Mouse (Mus musculus): ENCODE measurements around the gene Agbl2. TPM values are rescaled to one million over a fixed set of nuclear protein-coding genes. Genes with fewer than 3 reads are reported as not detected.

Gene Agbl2
- 1 to 10 TPM; 1.6 to 2.0 TPM for total RNA-seq (2021)

- peak; percentile 16 for DNase-seq
Measured at GRCm38 (mm10) chr2:90782458-90782857, at the start of gene Agbl2. Agbl2 (plus strand) TSS chr2:90782727.

DNA sequence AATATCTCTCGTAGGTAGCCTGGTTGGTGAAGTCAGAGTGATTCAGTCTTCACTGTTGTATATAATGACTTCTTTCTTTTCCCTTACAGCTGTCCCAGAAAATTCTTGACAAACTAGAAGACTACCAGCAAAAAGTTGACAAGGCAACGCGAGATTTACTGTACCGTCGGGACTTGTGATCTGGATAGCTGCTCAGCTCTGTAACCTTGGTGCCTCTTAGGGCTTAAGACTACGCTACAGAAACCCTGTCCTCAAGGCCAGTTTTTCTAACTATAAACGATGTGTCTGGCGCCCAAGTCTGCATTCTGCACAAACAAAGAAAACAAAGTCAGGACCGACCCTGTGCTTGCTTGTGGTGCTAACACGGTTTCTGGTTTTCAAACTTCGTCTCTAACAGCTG, 47.2 kb upstream of the Agbl2 start:
- DNase-seq = no peak

- no peak for DNase-seq
Measured at GRCm38 (mm10) chr2:90738801-90739200, 43.7 kb upstream of the Agbl2 start.

DNA sequence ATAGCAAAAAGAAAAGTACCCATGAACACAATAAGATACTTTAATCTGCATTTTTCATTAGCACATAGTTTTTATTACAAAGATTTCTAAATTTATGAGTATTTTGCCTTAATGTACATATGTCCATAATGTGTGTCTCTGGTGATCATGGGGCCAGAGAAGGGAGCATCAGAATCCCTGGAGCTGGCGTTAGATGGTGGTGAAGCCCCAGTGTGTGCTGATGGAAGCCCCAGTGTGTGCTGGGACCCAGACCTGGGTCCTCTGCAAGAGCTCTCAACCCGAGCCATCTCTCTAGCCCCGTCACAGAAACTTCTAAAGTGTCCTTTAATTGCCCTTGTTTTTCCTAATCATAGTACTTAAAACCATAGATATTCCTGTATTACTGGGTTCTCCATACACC, 43.2 kb upstream of the Agbl2 start:
- no peak for DNase-seq

- no peak for DNase-seq
Measured at GRCm38 (mm10) chr2:90739921-90740320, 42.6 kb upstream of the Agbl2 start.

DNA sequence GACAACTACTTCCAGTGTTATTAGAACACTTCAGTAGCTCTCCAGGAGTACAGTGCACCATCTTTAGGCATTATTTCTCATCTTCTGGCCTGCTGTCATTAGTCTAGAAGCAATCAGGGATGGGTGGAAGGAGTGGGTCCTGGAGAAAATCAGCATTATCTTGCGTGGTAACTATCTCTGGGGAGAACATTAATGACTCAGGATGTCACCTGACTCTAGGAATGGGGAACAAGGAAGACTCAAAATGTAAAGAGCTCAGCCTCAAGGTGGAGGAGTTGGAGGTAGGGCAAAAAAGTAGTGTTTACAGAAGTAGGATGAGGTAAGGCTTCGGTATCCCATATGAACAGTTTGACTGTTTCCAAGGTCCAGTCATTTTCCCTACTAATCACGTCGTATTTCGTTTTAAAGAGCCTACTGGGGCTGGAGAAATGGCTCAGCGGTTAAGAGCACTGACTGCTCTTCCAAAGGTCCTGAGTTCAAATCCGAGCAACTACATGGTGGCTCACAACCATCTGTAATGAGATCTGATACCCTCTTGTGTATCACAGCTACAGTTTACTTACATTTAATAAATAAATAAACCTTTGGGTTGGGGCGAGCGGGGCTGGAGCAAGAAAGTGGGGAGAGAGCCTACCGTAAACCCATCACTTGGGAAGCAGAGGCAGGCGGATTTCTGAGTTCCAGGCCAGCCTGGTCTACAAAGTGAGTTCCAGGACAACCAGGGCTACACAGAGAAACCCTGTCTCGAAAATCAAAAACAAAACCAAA, 38.1 kb upstream of the Agbl2 start:
- peak; percentile 21 for DNase-seq

DNA sequence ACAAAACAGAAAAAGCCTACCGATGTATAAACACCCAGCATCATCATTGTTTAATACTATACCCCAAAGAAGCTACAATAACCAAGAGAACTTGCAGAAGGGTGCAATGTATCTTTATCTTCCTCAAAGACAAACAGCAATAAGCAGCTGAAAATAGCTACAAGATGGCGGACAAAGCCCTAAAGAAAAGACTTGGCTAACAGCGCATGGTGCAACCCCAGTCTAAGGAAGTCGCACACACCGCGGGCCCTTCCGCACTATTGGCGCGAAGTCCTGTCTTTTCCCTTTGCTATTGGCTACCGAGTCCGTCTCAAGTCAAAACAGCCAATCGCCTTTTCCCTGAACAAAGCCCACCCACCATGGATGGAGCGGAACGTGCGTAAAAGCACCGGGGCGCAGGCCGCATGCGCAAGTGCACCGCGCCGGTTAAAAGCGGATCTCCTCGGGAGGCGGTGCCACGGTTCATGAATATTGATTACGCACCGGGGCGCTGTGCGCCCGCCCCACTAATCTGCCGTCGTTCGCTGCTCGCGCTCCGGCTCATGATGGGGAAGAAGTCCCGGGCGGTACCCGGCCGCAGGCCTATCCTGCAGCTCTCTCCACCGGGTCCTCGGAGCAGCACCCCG, 37.4 kb upstream of the Agbl2 start, which contains the start of gene Fnbp4:
TSS of gene Fnbp4 (plus strand) at position 318 of the 626 bp plus-strand sequence.
- DNase-seq = peak; percentile 97

- DNase-seq = no peak
Measured at GRCm38 (mm10) chr2:90745740-90746537, 36.6 kb upstream of the Agbl2 start.

DNA sequence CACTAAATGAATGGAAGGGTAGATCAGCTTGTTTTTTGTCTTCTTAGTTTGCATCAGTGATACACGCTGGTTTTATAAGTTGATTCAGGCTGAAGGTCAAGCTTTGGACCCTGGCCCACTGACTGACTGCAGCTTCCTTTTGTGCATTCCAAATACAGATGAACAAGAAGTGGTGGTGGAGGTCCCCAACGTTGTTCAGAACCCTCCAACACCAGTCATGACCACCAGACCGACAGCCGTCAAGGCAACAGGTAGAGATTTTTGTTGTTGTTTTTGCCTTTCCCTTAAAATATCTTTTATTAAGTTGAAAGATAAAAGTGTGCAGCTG, 36.0 kb upstream of the Agbl2 start:
- peak; percentile 17 for DNase-seq

GRCm38 (mm10) chr2:90747131-90747530, 35.4 kb upstream of the Agbl2 start:
- no peak for DNase-seq

- no peak for DNase-seq
Measured at GRCm38 (mm10) chr2:90749676-90750459, 32.7 kb upstream of the Agbl2 start.

GRCm38 (mm10) chr2:90753565-90753964, 29.0 kb upstream of the Agbl2 start:
- DNase-seq = no peak

DNA sequence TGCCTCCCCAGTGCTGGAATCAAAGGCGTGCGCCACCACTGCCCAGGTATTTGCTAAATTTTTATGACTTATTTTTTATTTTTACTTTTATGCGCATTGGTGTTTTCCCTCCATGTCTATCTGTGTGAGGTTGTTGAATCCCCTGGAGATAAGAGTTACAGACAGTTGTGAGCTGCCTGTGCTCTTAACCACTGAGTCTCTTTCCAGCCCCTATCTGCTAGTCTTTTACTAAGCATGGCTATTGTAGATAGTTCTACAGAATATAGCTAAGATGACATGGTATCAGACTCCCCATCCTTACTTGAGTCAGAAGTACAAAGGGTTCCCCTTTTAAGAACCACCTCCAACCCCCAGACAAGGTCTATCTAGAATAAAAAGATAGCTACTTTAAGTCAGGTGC, 28.3 kb upstream of the Agbl2 start:
- no peak for DNase-seq

- DNase-seq = no peak
Measured at GRCm38 (mm10) chr2:90765123-90765522, 17.4 kb upstream of the Agbl2 start.

DNA sequence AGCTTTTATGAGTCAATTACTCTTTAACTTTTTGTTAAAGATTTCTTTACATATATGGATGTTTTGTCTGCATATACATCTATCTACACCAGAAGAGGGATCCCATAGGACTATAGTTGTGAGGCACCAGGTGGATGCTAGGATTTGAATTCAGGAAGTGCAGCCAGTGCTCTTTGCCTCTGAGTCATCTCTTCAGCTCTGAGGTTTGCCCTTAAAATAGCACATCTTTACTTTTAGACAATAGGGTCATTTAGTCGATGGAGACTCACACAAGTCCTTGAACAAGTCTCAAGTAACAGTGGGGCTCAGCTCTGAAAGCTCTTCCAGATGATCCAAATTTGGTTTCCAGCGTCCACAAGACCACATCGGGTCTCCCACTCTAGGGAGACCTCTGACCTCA, 1.2 kb upstream of the Agbl2 start:
- DNase-seq = no peak

DNA sequence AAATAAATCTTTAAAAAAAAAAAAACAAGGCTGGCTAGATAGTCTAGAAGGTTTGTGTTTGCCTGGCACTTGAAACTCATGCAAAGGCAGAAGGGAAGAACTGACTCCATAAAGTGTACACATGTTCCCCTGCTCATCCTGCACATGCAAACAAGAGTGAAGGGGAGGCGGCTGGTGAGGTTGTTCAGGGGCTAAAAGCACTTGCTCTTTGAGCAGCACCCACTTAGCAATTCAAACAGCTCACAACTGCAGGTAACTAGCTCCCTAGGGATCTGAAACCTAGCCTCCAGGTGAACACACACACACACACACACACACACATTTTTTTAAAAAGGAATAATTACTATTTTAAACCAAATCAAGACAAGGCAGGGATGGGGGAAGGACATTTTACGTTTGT, 589 bp upstream of the Agbl2 start:
- DNase-seq = no peak

GRCm38 (mm10) chr2:90782901-90783486, 467 bp downstream of the Agbl2 start:
- DNase-seq = peak; percentile 28

- no peak for DNase-seq
Measured at GRCm38 (mm10) chr2:90788126-90788525, 5.6 kb downstream of the Agbl2 start.

DNA sequence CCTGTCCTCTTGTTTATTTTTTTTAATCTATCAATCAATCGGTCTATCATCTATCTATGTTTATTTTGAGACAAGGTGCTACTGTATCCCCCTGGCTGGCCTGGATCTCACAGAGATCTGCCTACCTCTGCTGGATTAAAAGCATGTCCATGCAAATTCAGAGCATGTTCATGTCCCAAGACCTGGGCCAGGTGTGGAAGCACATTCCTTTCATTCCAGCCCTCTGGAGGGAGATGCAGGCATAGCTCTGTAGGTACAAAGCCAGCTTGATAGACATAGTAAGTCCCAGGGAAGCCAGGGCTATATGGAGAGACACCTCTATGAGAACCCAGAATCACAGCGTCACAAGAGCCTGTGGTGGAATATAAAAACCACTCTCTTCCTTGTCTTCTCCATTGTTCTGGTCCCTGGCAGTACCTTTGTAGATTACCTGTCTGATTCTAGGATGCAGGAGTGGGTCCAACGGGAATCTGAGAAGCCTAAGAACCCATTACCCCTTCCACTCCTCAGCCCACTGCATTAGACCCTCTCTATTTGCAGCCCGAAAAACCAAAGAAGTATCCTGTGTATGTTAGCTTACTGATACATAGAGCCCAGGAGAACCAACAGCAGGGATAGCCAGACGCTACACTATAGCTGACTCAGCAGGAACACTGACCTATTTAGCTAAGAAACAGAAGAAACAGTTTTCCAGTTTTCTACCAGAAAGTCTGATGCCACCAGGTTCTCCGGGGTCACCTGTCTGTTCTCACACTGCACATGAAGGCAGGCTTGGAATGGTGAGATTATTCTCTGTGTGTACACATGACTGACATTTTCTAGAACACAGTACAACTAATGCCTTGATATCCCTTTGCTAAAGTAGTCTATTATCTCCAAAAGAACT, 26.0 kb downstream of the Agbl2 start:
- no peak for DNase-seq

- no peak for DNase-seq
Measured at GRCm38 (mm10) chr2:90810751-90811150, 28.2 kb downstream of the Agbl2 start.

GRCm38 (mm10) chr2:90815266-90815665, 32.7 kb downstream of the Agbl2 start:
- no peak for DNase-seq
